Mouse (Mus musculus) retina, adult 2 months (tissue): ENCODE data around the gene Rps3.
A peak's percentile ranks its signal among the peaks of the same experiment; 100 is the strongest.
"Not testable (repeated sequence)": the region's sequence is repeated elsewhere in the genome, so short reads cannot be mapped to it uniquely, and the experiment has no call there.

Experiments used
- DNase-seq: peaks from one replicate; pipeline ENCODE4 v3.0.0-alpha.2; 2012; ENCODE audit warnings: low read depth, low spot score

Gene Rps3

GRCm38 (mm10) chr7:99483271-99483923 lies at the start of gene Rps3:
TSS of gene Rps3 (minus strand) at chr7:99483738.
- peak; percentile 80 for DNase-seq

- no peak for DNase-seq
Measured at GRCm38 (mm10) chr7:99532526-99532925, 49.0 kb upstream of the Rps3 start.

GRCm38 (mm10) chr7:99531408-99531970 lies 48.0 kb upstream of the Rps3 start:
- no peak for DNase-seq

- no peak for DNase-seq
Measured at GRCm38 (mm10) chr7:99529410-99529809, 45.9 kb upstream of the Rps3 start.

GRCm38 (mm10) chr7:99528547-99528946 lies 45.0 kb upstream of the Rps3 start:
- DNase-seq = no peak

- no peak for DNase-seq
Measured at GRCm38 (mm10) chr7:99523837-99524236, 40.3 kb upstream of the Rps3 start.

- no peak for DNase-seq
Measured at GRCm38 (mm10) chr7:99523121-99523520, 39.6 kb upstream of the Rps3 start.

GRCm38 (mm10) chr7:99518954-99519644 lies 35.6 kb upstream of the Rps3 start:
- no peak for DNase-seq

GRCm38 (mm10) chr7:99516814-99517157 lies 33.2 kb upstream of the Rps3 start:
- DNase-seq = no peak

- no peak for DNase-seq
Measured at GRCm38 (mm10) chr7:99516092-99516813, 32.7 kb upstream of the Rps3 start.

GRCm38 (mm10) chr7:99510087-99510501 lies 26.6 kb upstream of the Rps3 start:
- DNase-seq = no peak

- DNase-seq = not testable (repeated sequence)
Measured at GRCm38 (mm10) chr7:99508187-99508586, 24.6 kb upstream of the Rps3 start.

- no peak for DNase-seq
Measured at GRCm38 (mm10) chr7:99504556-99504955, 21.0 kb upstream of the Rps3 start.

GRCm38 (mm10) chr7:99501148-99501547 lies 17.6 kb upstream of the Rps3 start:
- DNase-seq = no peak

- DNase-seq = no peak
Measured at GRCm38 (mm10) chr7:99500655-99501054, 17.1 kb upstream of the Rps3 start.

- peak; percentile 41 for DNase-seq
Measured at GRCm38 (mm10) chr7:99500201-99500600, 16.7 kb upstream of the Rps3 start.

- no peak for DNase-seq
Measured at GRCm38 (mm10) chr7:99499128-99499527, 15.6 kb upstream of the Rps3 start.

GRCm38 (mm10) chr7:99489708-99490107 lies 6.2 kb upstream of the Rps3 start:
- no peak for DNase-seq

- no peak for DNase-seq
Measured at GRCm38 (mm10) chr7:99484679-99485078, 1.1 kb upstream of the Rps3 start.

- no peak for DNase-seq
Measured at GRCm38 (mm10) chr7:99483924-99484319, 384 bp upstream of the Rps3 start.

- no peak for DNase-seq
Measured at GRCm38 (mm10) chr7:99482637-99483036, 901 bp downstream of the Rps3 start.

- no peak for DNase-seq
Measured at GRCm38 (mm10) chr7:99477235-99477634, 6.3 kb downstream of the Rps3 start.
